Mouse (Mus musculus) adrenal gland, postnatal 25 days (tissue): ENCODE data around the gene Cys1. TPM values are rescaled to one million over a fixed set of nuclear protein-coding genes. Genes with fewer than 3 reads are reported as not detected.

Source experiments
- DNase-seq: peaks from one replicate; pipeline ENCODE4 v3.0.0; 2021; ENCODE audit warnings: mixed read lengths
- total RNA-seq: library from RNA; stranded (reverse); gene quantifications from 2 replicates; pipeline ENCODE4 v1.2.3, GENCODE M21; 2021

Gene Cys1
- total RNA-seq, 1 experiment from 2014 or later: 2.5 TPM

DNA sequence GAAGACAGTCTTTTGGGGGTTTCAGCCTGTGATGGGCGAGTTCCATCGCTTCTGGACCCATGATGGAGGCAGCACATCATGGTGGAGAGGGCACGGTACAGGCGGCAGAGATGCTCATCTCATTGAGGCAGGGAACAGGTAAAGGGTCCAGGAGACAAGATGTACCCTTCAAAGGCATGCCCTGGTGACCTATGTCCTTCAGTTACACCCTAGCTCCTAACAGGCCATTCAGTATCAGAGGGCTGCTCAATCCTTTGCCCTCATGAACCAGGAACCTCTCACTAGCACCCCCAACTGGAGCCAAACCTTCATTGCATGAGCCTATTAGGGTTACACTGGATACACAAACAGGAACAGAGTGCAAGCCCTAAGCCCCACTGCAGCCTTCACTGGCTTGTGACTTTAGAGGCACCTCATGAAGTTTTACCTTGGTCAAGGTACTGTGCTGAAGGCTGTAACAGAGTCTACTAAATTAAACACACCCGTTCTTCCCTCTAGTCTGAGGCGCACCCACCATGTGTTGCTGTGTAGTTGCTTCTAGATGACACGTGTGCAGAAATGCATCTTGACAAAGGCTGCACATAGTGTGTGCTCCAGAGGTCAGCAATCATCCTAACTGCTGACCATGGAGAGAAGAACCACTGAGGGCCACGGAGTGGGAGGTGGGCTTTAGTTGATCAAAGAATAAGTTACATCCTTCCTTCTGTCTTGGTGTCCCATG, 16.0 kb upstream of the Cys1 start:
- DNase-seq: no peak

DNA sequence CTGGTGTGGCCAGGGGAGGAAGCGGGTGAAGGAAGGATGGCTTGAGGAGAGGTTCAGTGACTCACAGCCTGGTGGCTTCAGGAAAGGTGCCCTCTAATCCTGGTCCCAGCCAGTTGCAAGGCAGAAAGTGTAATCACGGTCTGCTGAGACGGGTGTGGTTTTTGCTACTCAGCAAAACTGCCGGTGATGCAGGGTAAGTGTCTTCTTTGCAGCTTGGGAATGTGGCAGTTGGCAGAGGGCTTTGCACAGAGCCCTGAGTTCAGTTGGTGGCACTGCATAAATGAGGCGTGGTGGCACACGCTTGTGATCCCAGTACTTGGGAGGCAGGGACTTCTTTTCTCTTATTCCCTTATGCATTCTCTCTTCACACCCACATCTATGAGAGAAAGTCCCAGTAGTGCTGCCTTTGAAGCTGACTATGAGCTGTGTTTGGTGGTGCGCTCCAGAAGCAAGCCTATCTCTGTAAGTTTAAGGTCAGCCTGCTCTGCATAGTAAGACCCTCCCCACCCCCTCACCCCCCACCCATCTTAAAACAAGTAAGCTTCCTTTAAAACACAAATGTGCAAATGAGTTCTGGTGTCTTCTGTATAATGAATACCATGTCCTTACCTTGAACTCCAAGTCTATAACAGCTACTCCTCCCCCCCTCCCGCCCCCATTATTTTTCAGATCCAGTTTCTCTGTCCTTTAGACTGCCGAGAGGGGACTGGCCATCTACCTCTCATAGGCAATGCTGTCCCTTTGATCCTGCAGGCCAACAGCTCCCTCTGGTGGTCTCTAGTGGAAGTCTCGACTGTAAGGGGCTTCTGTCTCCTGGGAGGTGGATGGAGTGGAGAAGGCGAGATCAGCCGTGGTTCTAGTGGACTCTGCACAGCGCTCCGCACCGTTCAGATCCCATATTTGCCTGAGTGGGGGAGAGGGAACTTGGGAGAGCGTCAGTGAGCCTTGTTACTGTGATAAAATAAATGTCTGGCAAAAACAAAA, 15.2 kb upstream of the Cys1 start:
- DNase-seq: peak; percentile 82

DNA sequence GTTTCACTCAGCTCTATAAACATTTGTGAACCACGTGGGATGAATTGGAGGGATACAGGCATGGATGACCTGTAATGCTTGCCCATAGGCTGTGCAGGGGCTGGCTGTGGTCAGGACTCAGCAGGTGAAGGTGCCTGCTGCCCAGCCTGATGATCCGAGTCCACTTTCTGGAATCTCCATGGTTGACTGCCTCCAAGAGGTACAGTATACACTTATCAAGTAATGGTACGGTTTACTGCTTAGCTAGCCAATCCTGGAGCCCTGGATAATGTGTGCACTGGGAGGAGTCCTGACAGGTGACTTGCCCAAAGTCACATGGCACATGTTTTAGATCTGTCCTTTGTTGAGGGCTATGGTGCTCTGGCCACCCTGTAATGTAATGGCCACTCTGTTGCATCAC, 8.7 kb upstream of the Cys1 start:
- no peak for DNase-seq

DNA sequence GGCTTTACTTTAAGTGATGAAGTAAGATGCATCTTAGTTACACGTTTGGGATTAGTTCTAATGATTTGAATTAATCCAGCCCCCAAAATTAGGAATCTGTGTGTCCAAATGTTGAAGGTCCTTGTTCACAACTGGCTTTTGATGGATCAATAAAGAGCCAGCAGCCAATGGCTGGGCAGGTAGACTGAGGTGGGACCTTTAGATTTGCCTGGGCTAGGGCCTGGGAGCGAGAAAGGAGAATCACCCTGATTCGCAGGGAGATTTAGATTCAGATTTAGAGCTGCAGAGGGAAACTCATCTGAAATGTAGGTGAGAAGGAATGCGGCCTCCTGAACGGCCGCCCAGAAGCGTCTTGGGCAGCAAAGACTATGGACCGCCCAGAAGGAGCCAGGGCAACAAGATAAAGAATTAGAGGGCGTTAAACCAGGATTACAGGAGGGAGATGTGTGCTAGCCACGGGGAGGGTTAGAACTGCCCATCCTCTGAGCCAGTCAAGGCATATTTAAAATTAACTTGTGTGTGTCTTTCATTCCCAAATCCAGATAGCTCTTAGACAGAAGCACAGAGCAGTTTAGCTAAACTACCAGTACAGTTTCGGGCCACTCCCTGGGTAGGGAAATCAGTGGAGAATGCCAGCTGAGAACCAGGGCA, 5.2 kb upstream of the Cys1 start:
- DNase-seq: no peak

DNA sequence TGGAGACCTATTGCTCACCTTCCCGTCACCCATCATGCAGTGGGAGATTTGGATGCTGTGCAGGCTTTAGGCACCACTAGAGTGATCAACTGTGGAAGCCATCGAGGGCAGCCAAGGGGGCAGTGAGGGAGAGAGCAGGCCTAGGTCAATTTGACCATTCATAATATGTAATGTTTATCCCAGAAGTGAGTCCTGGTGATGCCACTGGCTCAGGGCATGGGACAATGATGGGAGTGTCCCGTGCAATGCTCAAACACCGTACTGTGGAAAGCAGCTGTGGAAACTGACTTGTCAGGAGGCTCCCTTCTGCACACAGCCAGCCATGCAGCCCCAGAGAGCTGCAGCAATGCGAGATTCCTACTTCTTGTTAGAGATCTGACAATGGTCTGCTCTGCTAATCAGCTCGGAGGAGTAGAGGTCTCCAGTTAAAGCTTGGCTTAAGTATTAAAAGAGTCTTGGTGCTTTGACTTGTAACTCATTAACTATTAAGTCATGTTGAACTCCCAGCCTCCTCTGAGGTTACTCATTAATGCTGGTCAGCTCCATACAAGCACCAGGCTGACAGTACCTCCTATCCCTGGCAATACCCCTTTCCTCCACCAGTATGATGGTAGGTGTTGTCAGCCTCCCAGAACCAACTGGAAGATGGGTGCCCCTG, 4.6 kb upstream of the Cys1 start:
- no peak for DNase-seq

DNA sequence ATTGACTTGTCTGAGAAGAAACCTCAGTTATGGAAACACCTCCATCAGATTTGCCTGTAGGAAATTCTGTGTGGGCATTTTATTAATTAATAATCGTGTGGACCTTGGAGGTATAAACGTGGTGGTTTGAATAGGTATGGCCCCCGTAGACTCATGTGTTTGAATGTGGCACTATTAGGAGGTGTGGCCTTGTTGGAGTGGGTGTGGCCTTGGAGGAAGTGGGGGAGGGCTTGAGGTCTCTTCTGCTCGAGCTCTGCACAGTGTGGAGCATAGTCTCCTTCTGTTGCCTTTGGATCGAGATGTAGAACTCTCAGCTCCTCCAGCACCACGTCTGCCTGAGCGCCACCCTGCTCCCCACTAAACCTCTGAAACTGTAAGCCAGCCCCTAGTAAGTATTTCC, 1.8 kb upstream of the Cys1 start:
- DNase-seq: no peak

DNA sequence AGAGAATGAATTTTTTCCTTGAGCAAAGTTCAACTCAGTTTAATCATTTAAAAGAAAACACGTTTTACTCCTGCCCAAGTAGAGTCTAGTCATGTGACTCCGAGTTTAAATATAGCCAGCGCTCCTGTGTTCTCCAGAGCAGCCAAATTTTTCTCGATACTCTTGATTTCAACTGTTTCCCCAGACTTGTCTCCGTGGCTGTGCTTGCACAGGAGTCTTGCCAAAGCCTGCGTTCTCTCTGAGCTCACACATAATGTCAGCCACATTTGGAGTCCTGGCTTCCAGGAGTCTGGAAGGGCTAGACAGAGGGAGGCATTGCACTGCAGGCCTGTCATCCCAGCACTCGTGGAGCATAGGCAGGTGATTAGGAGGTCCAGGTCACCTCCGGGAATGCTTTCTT, 950 bp upstream of the Cys1 start:
- no peak for DNase-seq

DNA sequence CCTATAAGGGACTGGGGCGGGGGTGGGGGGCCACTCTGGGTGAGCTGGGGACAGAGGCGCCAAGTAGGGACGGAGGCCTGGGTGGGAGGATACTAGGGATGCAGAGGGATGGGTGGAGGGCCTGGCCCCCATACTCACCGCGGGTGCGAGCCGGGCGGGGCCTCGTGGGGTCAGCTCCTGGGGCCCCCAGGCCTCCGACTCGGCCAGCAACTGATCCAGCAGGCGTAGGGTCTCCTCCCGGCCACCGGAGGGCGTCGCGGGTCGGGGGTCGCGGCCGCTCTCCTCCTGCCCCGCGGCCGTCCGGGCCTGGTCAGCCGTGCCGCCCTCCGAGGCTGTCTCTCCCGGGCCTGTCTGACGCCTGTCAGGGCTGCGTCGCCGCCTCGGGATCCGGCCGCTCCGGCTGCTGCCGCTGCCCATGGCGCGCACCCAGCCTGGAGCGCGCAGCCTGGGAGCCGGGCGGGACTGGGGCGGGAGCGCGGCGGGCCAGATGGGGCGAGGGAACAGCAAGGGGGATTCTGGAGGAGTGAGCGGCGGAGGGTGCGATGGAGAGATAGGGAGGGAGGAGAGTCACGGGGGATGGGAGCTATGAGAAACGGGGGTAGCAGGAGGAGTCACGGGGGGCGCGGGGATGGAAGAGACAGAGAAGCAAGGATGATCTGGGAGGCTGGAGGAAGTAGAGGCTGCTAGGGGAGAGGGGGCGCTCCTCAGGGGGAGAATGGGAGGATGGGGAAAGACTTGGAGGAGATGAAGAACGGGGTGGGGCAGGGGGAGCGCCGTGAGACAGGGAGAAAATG, 924 bp downstream of the Cys1 start:
- DNase-seq: peak; percentile 52

DNA sequence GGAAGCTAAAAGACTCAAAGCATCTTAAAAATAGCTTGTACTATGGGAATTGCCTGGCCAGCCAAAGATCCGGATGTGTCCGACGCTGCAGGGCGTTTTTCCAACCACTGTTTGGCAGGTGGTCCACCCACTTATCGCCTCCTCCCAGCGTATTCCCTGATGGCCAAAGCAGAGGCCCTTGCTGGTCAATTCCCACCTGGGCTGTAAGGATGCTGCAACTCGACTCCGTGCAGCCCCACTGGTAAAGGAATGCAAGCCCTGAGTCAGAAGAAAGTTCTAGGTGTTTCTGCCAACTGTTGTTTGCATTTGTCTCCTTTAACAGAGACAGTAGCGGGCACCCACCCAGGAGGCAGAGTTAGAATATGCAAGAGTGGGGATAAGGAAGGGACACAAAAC, 1.5 kb downstream of the Cys1 start:
- DNase-seq: no peak

DNA sequence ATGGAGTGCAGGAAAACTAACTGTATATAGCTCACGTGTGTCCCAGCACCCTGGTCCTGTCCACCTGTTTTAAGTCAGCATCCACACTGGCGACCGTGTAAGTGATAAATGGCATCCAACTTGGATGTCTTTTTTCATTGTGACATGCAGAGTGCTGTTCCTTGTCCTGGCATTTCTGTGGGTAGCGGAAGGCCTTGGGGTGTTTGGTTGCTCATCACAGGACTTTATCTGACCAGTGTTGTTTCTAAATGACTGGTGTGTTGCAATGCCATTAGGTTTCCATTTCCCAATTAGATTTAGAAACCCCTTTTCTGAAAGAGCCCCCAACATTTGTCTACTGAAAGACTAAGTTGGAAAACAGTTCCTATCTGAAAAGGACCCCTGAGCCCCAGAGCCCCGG, 19.5 kb downstream of the Cys1 start:
- no peak for DNase-seq

DNA sequence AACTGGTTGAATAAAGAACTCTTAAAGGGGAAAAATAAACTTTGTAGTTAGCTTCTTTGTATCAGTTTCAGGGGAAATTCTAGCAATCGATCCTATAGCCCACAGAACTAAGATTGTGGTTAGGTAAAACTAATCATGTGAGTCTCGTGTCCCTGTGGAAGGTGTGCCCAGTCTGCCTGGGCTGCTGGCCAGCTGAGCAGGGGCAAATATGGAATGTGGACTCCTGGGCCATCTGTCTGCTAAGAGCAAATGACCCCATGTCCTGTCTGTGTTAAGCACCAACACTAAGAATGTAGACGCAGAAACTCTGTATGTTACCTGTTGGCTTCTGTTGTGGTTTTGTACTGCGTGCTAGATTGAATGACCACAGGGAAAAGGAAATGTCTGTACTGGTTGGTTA, 20.5 kb downstream of the Cys1 start:
- DNase-seq: no peak

DNA sequence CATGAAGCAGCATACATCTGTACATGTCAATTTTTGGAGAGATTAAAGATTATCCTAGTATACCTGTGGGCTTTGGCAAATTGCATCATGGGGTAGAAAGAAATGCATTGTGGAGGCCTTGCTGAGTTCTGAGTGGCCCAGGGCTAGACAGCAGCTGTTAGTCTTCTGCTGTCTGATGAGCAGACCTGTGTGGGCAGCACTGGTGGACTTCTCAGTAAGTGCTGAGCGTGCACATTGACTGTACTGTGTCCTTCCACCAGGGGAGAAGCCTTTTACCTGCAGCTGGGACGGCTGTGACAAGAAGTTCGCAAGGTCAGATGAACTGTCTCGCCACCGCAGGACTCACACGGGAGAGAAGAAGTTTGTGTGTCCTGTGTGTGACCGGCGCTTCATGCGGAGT, 21.7 kb downstream of the Cys1 start:
- DNase-seq: no peak

DNA sequence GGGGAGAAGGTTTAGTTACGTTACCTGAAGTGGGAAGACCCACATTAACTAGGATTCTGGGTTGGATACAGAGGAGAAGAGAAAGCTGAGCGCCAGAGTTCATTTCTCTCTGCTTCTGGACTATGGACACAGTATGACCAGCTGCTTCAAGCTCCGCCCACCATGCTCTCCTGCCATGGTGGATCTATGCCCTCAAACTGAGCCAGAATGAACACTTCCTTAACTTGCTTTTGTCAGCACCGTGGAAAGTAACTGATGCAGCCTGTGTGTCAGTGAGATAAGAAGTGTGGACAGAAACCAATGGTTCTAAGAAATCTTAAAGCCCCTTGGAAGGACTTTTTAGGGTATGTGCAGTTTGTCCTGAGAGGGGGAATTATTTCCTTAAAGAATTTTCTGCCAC, 22.6 kb downstream of the Cys1 start:
- no peak for DNase-seq

DNA sequence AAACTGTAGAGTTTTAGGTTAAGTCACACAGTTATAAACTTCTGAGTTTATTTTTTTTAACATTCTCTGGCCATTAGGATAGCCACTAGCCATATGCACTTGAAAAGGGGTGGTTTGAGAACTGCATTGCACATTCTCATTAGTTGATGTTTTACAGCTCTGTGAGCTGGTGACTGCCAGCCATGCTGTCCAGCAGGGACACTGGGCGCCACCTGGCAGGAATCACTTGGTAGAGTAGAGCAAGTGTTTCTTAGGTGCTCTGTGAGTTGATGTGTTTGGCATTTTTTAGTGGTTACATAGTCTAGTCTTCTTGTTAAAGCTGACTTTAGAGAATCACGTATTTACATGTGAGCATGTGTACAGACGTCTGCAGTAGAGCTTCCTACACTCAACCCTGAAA, 25.2 kb downstream of the Cys1 start:
- DNase-seq: no peak

DNA sequence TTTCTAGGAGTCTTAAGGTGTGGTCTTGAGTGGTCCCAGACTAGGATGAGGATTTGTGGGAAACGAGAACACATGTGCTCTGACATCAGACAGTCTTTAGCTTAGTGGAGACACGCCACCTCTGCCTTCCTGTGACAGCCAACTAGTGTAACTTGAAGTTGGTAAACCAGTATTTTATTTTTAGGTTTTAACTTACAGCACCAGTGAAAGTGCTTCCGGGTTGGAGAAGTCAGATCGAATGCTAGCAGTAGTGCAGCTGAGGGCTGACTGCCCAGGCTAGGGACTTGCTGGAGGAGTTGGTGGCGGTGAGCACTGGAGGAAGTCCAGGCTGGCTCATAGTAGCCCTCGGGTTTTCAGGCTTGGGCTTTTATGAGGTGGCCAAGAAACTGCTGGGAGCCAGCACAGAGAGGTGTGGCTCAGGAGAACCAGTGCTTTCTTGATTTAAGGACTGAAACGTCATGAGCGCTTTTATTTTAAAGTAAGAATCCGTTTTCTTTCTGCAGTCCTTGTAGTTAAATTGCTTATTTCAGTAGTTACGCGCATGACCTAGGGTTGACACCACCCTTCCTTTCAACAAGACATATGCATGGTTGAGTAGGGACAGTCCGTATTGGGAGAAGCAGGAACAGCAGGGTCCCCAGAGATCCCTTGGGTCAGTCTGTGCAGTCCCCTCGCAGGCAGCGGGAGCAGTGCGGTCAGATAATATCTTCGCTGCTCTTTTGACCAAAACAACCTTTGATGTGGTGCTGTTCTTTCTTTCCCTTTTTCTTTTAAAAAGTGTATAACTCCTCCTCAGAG, 27.3 kb downstream of the Cys1 start:
- no peak for DNase-seq

DNA sequence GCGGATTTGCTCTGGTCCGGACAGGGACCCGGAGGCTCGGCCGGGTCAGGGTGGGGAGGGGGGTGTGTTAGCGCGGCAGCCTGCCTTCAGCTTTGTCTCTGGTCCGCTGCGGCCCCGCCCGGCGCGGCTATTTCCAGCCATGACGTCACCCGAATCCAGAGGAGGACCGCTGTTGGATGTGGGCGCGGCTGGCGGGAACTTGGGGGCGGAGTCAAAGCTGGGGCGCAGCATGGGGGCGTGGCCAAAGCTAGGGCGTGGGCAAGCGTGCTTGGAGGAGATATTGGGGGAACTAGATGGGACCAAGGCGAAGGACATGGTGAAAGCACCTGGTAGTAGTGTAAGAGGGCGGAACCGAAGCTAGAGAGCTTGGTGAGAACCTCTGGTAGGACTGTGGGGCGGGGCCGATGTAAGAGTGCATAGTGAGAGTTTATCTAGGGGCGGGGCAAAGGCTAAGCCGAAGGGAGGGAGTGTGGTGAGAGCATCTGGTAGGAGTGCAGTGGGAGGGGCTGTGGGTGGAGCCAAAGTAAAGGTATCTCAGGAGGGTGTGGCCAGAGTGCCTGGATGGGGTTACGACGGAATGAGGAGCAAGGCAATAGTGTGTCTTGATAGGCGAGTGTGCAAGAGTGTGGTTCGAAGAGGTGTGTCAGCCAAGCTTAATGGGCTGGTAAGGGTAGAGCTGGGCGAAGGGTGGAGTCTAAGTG, 29.8 kb downstream of the Cys1 start:
- DNase-seq: peak; percentile 98

DNA sequence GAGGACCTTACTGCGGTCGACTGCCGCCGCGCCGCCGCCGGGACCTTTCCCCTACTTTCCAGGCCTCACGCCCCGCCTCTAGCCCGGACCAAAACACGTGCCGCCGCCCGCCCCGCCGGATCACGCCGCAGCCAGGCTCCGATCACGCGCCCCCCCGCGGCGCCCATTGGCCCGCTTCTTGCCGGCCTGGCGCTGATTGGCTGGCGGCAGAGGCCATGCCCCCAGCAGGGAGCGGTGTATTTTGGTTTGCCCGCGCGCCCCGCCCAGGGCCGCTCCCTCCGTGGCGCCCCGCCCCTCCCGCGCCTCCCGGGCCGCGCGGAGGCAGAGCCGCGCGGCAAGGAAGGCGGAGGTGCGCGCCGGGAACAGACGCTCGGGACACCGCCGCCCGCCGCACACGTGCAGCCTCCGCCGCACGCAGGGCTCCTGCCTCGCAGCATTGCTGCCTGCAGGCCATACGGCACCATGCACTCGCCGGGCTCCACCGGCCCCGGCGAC, 30.5 kb downstream of the Cys1 start, which contains the start of gene Klf11:
Gene Klf11 (plus strand): TSS at position 212 of the 495 bp plus-strand sequence.
- DNase-seq: peak; percentile 99

DNA sequence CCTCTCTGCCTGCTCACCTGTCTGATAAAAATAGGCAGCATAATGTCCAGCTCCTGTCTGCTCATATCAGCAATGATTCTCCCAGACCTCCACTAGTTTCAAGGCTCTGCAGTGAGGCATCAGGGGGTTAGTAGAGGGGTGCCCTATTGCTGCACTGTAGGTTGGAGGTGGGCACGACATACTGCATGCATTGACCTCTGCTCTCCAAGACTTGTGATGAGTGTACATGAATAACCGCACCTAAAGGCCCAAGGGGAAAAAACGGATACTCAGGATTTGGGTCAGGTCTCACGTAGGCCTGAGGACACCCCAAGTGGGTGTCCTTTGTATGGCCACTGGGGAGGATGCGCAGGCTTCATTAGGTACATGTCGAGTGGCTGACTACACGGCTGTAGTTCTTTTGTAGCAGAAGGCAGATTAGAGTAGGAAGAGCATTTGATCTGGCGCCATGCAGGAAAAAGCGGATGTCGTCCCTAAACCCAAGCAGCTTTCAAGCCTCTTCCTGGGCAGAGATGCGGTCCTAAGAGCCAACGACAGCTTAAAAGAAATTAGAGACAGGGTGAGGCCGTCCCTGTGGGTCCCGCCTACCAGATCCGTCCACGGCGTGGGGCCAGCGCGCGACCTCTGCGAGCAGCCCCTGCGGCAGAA, 31.1 kb downstream of the Cys1 start:
- no peak for DNase-seq

DNA sequence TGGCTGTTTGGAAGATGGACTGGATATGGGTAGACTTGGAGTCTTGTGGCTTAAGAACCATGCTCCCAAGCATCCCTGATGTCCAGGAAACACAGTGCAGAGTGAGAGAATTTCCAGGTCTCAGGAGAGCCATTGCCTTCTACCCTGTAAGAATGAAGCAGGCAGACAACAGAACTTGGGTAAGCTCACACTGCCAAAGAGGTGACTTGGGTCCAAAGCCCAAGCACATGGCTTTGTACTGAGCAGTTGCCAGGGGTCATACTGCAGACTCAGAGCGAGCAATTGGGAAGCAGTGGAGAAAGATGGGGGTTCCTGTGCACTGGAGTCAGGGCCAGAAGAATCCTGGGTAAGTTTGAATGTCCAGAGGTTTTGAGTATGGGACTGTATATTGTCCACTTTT, 33.5 kb downstream of the Cys1 start:
- no peak for DNase-seq
